Comparison of ENCODE assay signal across 14 mouse cellular contexts in genomic region chr11:86050430-86051280, GRCm38 (mm10).
A peak's percentile ranks its signal among the peaks of the same experiment; 100 is the strongest.
DNase-seq lines count a peak whose midpoint lies in the region; ATAC-seq and TF ChIP-seq lines count a peak whose summit lies in the region.
"Had no signal": no experiment of that assay in that cellular context is flagged by ENCODE, and none has a peak within 500 bp of the region (broad histone marks: within the 10 kb centered on the region; RNA-seq: fewer than 3 reads in every experiment).

No protein-coding gene starts in this region.

- no peaks in the 10 kb centered on the region for H3K36me3 ChIP-seq in limb, embryonic 11.5 days (ENCODE audit: control insufficient read depth, insufficient read depth, low read length)
- no peaks in the 10 kb centered on the region for H3K36me3 ChIP-seq in liver, postnatal 0 days (replicated peaks; ENCODE audit: insufficient read depth, low read length)
- no peaks in the 10 kb centered on the region for H3K36me3 ChIP-seq in stomach, postnatal 0 days (ENCODE audit: control insufficient read depth, insufficient read depth, low read length)
- H3K36me3 ChIP-seq: heart, embryonic 15.5 days had no signal

- no peaks in the 10 kb centered on the region for H3K27me3 ChIP-seq in limb, embryonic 11.5 days (ENCODE audit: control insufficient read depth, insufficient read depth, low read length)
- H3K27me3 ChIP-seq in liver, postnatal 0 days (ENCODE audit: insufficient read depth, low read length) = no peaks in the 10 kb centered on the region
- no peaks in the 10 kb centered on the region for H3K27me3 ChIP-seq in stomach, postnatal 0 days (ENCODE audit: control insufficient read depth, insufficient read depth, low read length)
- H3K27me3 ChIP-seq: CH12.LX; heart, embryonic 15.5 days had no signal

- H3K9ac ChIP-seq in limb, embryonic 11.5 days (ENCODE audit: low read length) = no peak overlapping the region
- no peak overlapping the region for H3K9ac ChIP-seq in liver, postnatal 0 days (replicated peaks)
- no peak overlapping the region for H3K9ac ChIP-seq in stomach, postnatal 0 days (ENCODE audit: low read length)
- H3K9ac ChIP-seq: heart, embryonic 15.5 days had no signal

- TF ChIP-seq EP300 in liver, postnatal 0 days (IDR thresholded peaks at IDR 0.05; ENCODE audit: low read depth) = no peak
- no peak for TF ChIP-seq EP300 in stomach, postnatal 0 days (optimal IDR thresholded peaks at IDR 0.05)

- H3K4me1 ChIP-seq in limb, embryonic 11.5 days (ENCODE audit: control insufficient read depth, insufficient read depth, low read length) = no peaks in the 10 kb centered on the region
- no peaks in the 10 kb centered on the region for H3K4me1 ChIP-seq in liver, postnatal 0 days (ENCODE audit: insufficient read depth)
- H3K4me1 ChIP-seq in stomach, postnatal 0 days (replicated peaks; ENCODE audit: control insufficient read depth, insufficient read depth) = no peaks in the 10 kb centered on the region
- H3K4me1 ChIP-seq: heart, embryonic 15.5 days had no signal

- no peaks in the 10 kb centered on the region for H3K9me3 ChIP-seq in limb, embryonic 11.5 days (ENCODE audit: control insufficient read depth, low read length)
- no peaks in the 10 kb centered on the region for H3K9me3 ChIP-seq in liver, postnatal 0 days (ENCODE audit: low read length)
- H3K9me3 ChIP-seq in stomach, postnatal 0 days (ENCODE audit: control insufficient read depth, low read length) = no peaks in the 10 kb centered on the region
- H3K9me3 ChIP-seq: heart, embryonic 15.5 days had no signal

- TF ChIP-seq CTCF in gastrocnemius, adult 2 months (IDR thresholded peaks at IDR 0.05) = no peak
- TF ChIP-seq CTCF in liver, postnatal 0 days (IDR thresholded peaks at IDR 0.05; ENCODE audit: low read depth) = no peak
- no peak for TF ChIP-seq CTCF in stomach, postnatal 0 days (IDR thresholded peaks at IDR 0.05; ENCODE audit: low read depth)

- intact Hi-C loops in gastrocnemius, adult 2 months (cut with DNase I) = no loop called here
- intact Hi-C loops in gastrocnemius, postnatal 36 days (cut with DNase I) = no loop called here

- H3K27ac ChIP-seq in gastrocnemius, adult 2 months = no peak overlapping the region
- peak overlapping the region; percentile 23; the same call in 1 of the 2 replicates for H3K27ac ChIP-seq in limb, embryonic 11.5 days (replicated peaks; ENCODE audit: low read depth, low read length)
- H3K27ac ChIP-seq in liver, postnatal 0 days (ENCODE audit: low read depth) = no peak overlapping the region
- no peak overlapping the region for H3K27ac ChIP-seq in stomach, postnatal 0 days (replicated peaks)
- H3K27ac ChIP-seq: heart, embryonic 15.5 days; hindbrain, postnatal 0 days had no signal

- no peak for ATAC-seq in limb, embryonic 11.5 days (ENCODE audit: insufficient number of reproducible peaks, low FRiP score, low TSS enrichment, low read depth)
- no peak for ATAC-seq in liver, postnatal 0 days
- ATAC-seq in inflammation-experienced regulatory T-cells, adult 6 months = no peak
- ATAC-seq in stomach, postnatal 0 days (ENCODE audit: low FRiP score, low TSS enrichment) = no peak
- ATAC-seq: hindbrain, postnatal 0 days had no signal

- peak; percentile 27 for DNase-seq in gastrocnemius, adult 2 months
- DNase-seq in gastrocnemius, postnatal 36 days = no peak
- peak; percentile 97 for DNase-seq in 3T3-L1 (ENCODE audit: low read depth, low spot score)
- peak; percentile 9 for DNase-seq in adrenal gland, postnatal 25 days
- no peak for DNase-seq in limb, embryonic 11.5 days (ENCODE audit: low spot score)
- DNase-seq in liver, postnatal 0 days = no peak
- no peak for DNase-seq in stomach, postnatal 0 days (ENCODE audit: low spot score)
- DNase-seq: cerebellum, adult 11 months; kidney, postnatal 10 days; spleen, adult 18-20 months had no signal

- no peak overlapping the region for H3K4me2 ChIP-seq in limb, embryonic 11.5 days (ENCODE audit: low read depth, severe bottlenecking)
- H3K4me2 ChIP-seq in liver, postnatal 0 days (ENCODE audit: low read depth, low read length) = no peak overlapping the region
- H3K4me2 ChIP-seq in stomach, postnatal 0 days (replicated peaks; ENCODE audit: low read depth) = no peak overlapping the region
- H3K4me2 ChIP-seq: heart, embryonic 15.5 days had no signal

- WGBS in limb, embryonic 11.5 days = 69% methylated on average over 8 of the region's 8 CpGs
- 72% methylated on average over 8 of the region's 8 CpGs for whole genome bisulfite sequencing in liver, postnatal 0 days (ENCODE audit: insufficient replicate concordance)
- 65% methylated on average over 8 of the region's 8 CpGs for WGBS in stomach, postnatal 0 days

- no peak overlapping the region for H3K4me3 ChIP-seq in gastrocnemius, adult 2 months
- H3K4me3 ChIP-seq in limb, embryonic 11.5 days (ENCODE audit: low read depth, low read length) = no peak overlapping the region
- no peak overlapping the region for H3K4me3 ChIP-seq in liver, postnatal 0 days (ENCODE audit: low read depth, low read length)
- H3K4me3 ChIP-seq in stomach, postnatal 0 days (ENCODE audit: low read depth, low read length) = no peak overlapping the region
- H3K4me3 ChIP-seq: heart, embryonic 15.5 days had no signal

Comparison
In these comparisons a context has a peak if more than half of its experiments do, and no peak if none do; other contexts are left out.
1. DNase-seq: peak in gastrocnemius, adult 2 months (single experiment), 3T3-L1 (single experiment) and adrenal gland, postnatal 25 days (single experiment); none in gastrocnemius, postnatal 36 days (0 of 2), limb, embryonic 11.5 days (single experiment), liver, postnatal 0 days (single experiment) and stomach, postnatal 0 days (single experiment).